In genomic region chr2:138648616-138649015, GRCm38 (mm10) we compare ENCODE assay signal across 20 mouse cellular contexts.
A peak's percentile ranks its signal among the peaks of the same experiment; 100 is the strongest.
DNase-seq lines count a peak whose midpoint lies in the region; ATAC-seq and TF ChIP-seq lines count a peak whose summit lies in the region.
"Had no signal": no experiment of that assay in that cellular context is flagged by ENCODE, and none has a peak within 500 bp of the region (broad histone marks: within the 10 kb centered on the region; RNA-seq: fewer than 3 reads in every experiment).

No protein-coding gene starts in this region.

- H3K27me3 ChIP-seq in midbrain, embryonic 14.5 days (ENCODE audit: control insufficient read depth, insufficient read depth, low read length) = no peaks in the 10 kb centered on the region
- H3K27me3 ChIP-seq in midbrain, embryonic 10.5 days (ENCODE audit: low read depth, poor library complexity, severe bottlenecking) = no peaks in the 10 kb centered on the region
- H3K27me3 ChIP-seq: CH12.LX; embryonic facial prominence, embryonic 13.5 days; forebrain, embryonic 13.5 days; hindbrain, embryonic 13.5 days; Patski had no signal

- H3K9ac ChIP-seq in midbrain, embryonic 14.5 days (replicated peaks; ENCODE audit: low read length) = no peak overlapping the region
- H3K9ac ChIP-seq: embryonic facial prominence, embryonic 13.5 days; forebrain, embryonic 13.5 days; hindbrain, embryonic 13.5 days had no signal

- WGBS in midbrain, embryonic 14.5 days = 30% methylated on average over 3 of the region's 3 CpGs
- 67% methylated on average over 3 of the region's 3 CpGs for WGBS in midbrain, embryonic 10.5 days

- no peak overlapping the region for H3K4me3 ChIP-seq in midbrain, embryonic 14.5 days (replicated peaks; ENCODE audit: low read depth, low read length)
- H3K4me3 ChIP-seq in midbrain, embryonic 10.5 days = no peak overlapping the region
- H3K4me3 ChIP-seq: embryonic facial prominence, embryonic 13.5 days; forebrain, embryonic 13.5 days; heart, embryonic 10.5 days; hindbrain, embryonic 13.5 days had no signal

- intact Hi-C loops in heart, postnatal 36 days (cut with DNase I) = no loop called here

- TF ChIP-seq POLR2A in brain, embryonic 14.5 days (IDR thresholded peaks at IDR 0.05; ENCODE audit: borderline replicate concordance, extremely low read depth, insufficient read depth, insufficient read length, poor library complexity, severe bottlenecking) = no peak

- peak; percentile 17; the same call in 1 of the 2 replicates for TF ChIP-seq CTCF in brain, embryonic 14.5 days (IDR thresholded peaks at IDR 0.05; ENCODE audit: borderline replicate concordance, extremely low read depth, insufficient read depth, insufficient read length)

- H3K9me3 ChIP-seq in midbrain, embryonic 14.5 days (ENCODE audit: control insufficient read depth, low read length) = no peaks in the 10 kb centered on the region
- no peaks in the 10 kb centered on the region for H3K9me3 ChIP-seq in midbrain, embryonic 10.5 days (replicated peaks)
- H3K9me3 ChIP-seq: embryonic facial prominence, embryonic 13.5 days; forebrain, embryonic 13.5 days; heart, embryonic 10.5 days; hindbrain, embryonic 13.5 days had no signal

- H3K4me1 ChIP-seq in midbrain, embryonic 14.5 days (ENCODE audit: control insufficient read depth, insufficient read depth, low read length) = peaks cover 4% of the 10 kb centered on the region; the same call in 1 of the 2 replicates
- H3K4me1 ChIP-seq in midbrain, embryonic 10.5 days = no peaks in the 10 kb centered on the region
- H3K4me1 ChIP-seq: embryonic facial prominence, embryonic 13.5 days; forebrain, embryonic 13.5 days; heart, embryonic 10.5 days had no signal

- H3K27ac ChIP-seq in midbrain, embryonic 14.5 days (replicated peaks; ENCODE audit: low read depth, low read length) = no peak overlapping the region
- H3K27ac ChIP-seq in midbrain, embryonic 10.5 days (replicated peaks) = no peak overlapping the region
- H3K27ac ChIP-seq: embryonic facial prominence, embryonic 13.5 days; forebrain, embryonic 13.5 days; heart, embryonic 10.5 days; hindbrain, embryonic 13.5 days had no signal

- no peak overlapping the region for H3K4me2 ChIP-seq in midbrain, embryonic 14.5 days (ENCODE audit: low read length)
- H3K4me2 ChIP-seq: embryonic facial prominence, embryonic 13.5 days; forebrain, embryonic 13.5 days; hindbrain, embryonic 13.5 days had no signal

- H3K36me3 ChIP-seq in midbrain, embryonic 14.5 days (ENCODE audit: control insufficient read depth, insufficient read depth, low read length) = no peaks in the 10 kb centered on the region
- H3K36me3 ChIP-seq in midbrain, embryonic 10.5 days = no peaks in the 10 kb centered on the region
- H3K36me3 ChIP-seq: embryonic facial prominence, embryonic 13.5 days; heart, embryonic 10.5 days; hindbrain, embryonic 13.5 days had no signal

- no peak for ATAC-seq in midbrain, embryonic 14.5 days (ENCODE audit: low FRiP score, low TSS enrichment)
- ATAC-seq: forebrain, embryonic 13.5 days; intestine, embryonic 16.5 days; Patski had no signal

- peak; percentile 15 for DNase-seq in cerebellum, adult 9-10 months
- DNase-seq in cerebellum, adult 11 months = no peak
- DNase-seq in heart, adult 11 months = peak; percentile 55
- DNase-seq in heart, postnatal 36 days = no peak
- DNase-seq in midbrain, embryonic 14.5 days = peak; percentile 48
- no peak for DNase-seq in midbrain, embryonic 10.5 days (ENCODE audit: low spot score)
- peak; percentile 42 for DNase-seq in brain, embryonic 14.5 days (ENCODE audit: low read depth)
- DNase-seq: adrenal gland, adult 2 months; adrenal gland, postnatal 25 days; gastrocnemius, postnatal 36 days; heart, adult 18-20 months; heart, postnatal 10 days; kidney, adult 2 months had no signal

Comparison
In these comparisons a context has a peak if more than half of its experiments do, and no peak if none do; other contexts are left out.
1. DNase-seq: peak in cerebellum, adult 9-10 months (single experiment), heart, adult 11 months (single experiment), midbrain, embryonic 14.5 days (single experiment) and brain, embryonic 14.5 days (single experiment); none in cerebellum, adult 11 months (single experiment), heart, postnatal 36 days (0 of 2) and midbrain, embryonic 10.5 days (single experiment).